Mouse (Mus musculus) embryonic fibroblast, embryonic 13.5 days (primary cell): Measurements from ENCODE around the gene Lyrm9. TPM values are rescaled to one million over a fixed set of nuclear protein-coding genes. Genes with fewer than 3 reads are reported as not detected.

Source experiments
- H3K27ac ChIP-seq: 2 replicates; pipeline ENCODE4 v1.5.1; 2012; ENCODE audit warnings: low read length, control low read depth, inconsistent platforms; ENCODE audit not compliant: insufficient read depth
- H3K4me1 ChIP-seq: 2 replicates; pipeline ENCODE4 v1.6.1; 2011; ENCODE audit warnings: low read length; ENCODE audit not compliant: control insufficient read depth, insufficient read depth
- H3K4me3 ChIP-seq: 2 replicates; pipeline ENCODE4 v1.5.1; 2011; ENCODE audit warnings: mild to moderate bottlenecking, control low read depth, low read length; ENCODE audit not compliant: insufficient read depth
- CTCF ChIP-seq: IDR thresholded peaks from 2 replicates; pipeline ENCODE4 v1.5.1; 2011; ENCODE audit warnings: mild to moderate bottlenecking, control low read depth, low read length, moderate library complexity, borderline replicate concordance; ENCODE audit not compliant: insufficient read depth
- POLR2A ChIP-seq: IDR thresholded peaks from 2 replicates; pipeline ENCODE4 v1.6.1; 2011; ENCODE audit warnings: low read depth, mild to moderate bottlenecking, control low read depth, low read length, moderate library complexity
- polyA plus RNA-seq: library from polyadenylated mRNA; stranded (reverse); fragments of >200 nt; gene quantifications from 2 replicates; pipeline ENCODE4 v1.2.4, GENCODE M21; 2011; ENCODE audit warnings: low read depth; ENCODE audit not compliant: missing spikeins, insufficient read length

Lyrm9 gene
- polyA plus RNA-seq, 1 experiment, result 3.8 TPM

DNA sequence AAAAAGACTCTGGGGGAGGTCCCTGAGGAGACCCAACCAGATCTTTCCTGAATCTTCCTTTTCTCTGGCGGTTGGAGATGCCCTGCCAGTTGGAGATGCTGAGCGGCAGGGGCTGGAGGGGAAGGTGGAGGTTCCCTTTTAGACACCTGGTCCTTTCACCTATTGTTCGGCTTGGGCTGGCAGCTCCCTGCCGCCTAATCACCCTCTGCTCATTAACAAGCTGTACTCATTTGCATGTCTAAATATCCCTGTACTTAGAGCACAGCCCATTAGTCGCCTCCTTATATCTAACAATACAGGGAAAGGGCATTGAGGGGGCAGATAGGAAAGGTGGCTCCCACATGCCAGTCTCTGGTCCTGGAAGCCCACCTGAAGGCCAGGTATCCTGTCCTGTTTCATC lies 34.3 kb upstream of the Lyrm9 start:
- Histone ChIP-seq H3K27ac (no peak overlapping the region), H3K4me3 (no peak overlapping the region), H3K4me1 (no peaks in the 10 kb centered on the region)
- no peak for TF ChIP-seq POLR2A
- no peak for TF ChIP-seq CTCF

DNA sequence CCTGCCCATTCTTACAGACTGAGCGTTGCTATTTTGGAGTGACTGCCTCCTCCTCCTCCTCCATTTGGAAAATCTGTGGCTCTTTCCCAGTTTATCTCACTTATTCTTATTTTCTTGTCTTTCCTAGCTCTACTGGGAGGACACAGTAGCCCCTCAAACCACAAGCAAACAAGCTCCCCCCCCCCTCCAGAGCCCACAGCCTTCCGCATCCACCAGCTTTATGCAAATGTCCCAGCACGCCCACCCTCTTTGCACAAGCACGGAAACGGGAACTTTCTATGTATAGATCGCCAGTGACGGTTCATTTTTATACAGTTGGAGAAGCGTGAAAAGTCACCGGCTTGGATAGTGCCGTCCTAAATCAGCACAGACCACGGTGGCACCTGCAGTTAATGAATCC lies 33.9 kb upstream of the Lyrm9 start:
- Histone ChIP-seq H3K4me1 (no peaks in the 10 kb centered on the region), H3K4me3 (no peak overlapping the region), H3K27ac (no peak overlapping the region)
- TF ChIP-seq POLR2A (no peak), CTCF (no peak)

DNA sequence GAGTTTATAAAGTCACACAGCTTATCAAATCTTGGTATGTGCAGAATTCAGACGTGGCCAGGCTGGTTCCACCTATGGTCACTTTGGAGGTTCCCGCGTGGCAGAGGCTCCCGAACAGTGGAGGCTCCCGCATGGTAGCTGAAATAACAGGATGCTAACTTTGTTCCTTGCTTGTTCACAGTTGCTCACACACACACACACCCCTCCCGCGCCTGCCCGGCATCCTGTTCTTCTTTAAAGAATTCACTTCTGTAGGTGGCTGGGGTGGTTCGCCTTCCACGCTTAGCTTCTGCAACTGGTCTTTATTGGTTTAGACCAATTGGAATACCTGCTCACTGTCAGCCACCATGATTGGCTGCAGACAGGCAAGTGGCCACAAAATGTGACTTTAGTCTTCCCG lies 33.3 kb upstream of the Lyrm9 start:
- Histone ChIP-seq H3K4me1 (no peaks in the 10 kb centered on the region), H3K27ac (no peak overlapping the region), H3K4me3 (no peak overlapping the region)
- no peak for TF ChIP-seq POLR2A
- no peak for TF ChIP-seq CTCF

DNA sequence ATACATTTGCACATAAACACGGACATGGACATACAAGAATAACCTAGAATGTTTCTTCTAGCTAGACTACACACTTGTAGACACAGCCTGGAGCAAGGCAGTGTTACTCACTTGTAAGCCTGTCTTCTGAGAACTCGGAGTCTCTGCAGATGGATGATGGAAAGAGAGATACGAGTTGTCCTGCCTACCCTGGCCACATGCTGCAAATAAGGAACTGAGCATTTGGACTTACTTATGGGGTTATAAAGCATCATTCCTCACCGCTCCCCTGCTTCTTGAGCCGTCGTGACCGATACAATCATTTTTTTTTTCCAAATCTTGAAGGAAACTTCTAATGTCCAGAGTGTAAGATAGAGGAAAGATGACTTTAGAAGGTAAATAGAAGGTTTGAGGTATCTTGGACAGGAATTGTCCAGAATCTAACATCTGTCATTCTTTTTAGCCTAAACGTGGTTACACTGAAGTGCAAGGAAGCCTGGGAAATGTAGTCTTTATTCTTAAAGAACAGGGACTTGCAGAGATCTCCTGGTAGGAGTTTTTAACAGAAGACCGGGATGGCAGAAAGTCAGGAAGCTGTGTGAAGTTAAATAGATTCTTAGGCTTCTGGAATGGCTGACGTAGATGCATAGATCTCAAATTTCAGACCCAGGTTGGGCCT lies 30.2 kb upstream of the Lyrm9 start:
- no peak for TF ChIP-seq CTCF
- no peak for TF ChIP-seq POLR2A
- Histone ChIP-seq H3K27ac (no peak overlapping the region), H3K4me1 (no peaks in the 10 kb centered on the region), H3K4me3 (no peak overlapping the region)

DNA sequence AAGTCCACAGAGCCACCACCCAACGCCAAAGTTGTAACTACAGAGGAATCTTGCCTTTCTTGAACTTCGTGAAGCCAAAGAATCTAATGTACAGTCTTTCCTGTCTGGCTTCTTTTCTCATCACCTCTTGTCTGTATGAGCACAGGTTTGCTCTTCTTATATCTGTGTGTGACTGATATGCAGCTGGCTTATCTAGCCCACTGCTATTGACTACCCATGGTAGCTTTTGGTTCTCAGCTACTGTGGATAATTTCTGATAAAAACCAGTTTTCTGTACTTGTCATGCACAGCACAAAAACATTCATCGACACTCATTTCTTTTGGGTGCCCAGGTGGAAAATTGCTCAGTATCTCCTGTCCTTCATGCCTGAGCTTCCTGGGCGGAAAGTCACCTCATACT lies 25.3 kb upstream of the Lyrm9 start:
- H3K27ac ChIP-seq, result no peak overlapping the region
- no peak for TF ChIP-seq POLR2A
- no peak for TF ChIP-seq CTCF
- H3K4me1 ChIP-seq, result no peaks in the 10 kb centered on the region
- no peak overlapping the region for H3K4me3 ChIP-seq

DNA sequence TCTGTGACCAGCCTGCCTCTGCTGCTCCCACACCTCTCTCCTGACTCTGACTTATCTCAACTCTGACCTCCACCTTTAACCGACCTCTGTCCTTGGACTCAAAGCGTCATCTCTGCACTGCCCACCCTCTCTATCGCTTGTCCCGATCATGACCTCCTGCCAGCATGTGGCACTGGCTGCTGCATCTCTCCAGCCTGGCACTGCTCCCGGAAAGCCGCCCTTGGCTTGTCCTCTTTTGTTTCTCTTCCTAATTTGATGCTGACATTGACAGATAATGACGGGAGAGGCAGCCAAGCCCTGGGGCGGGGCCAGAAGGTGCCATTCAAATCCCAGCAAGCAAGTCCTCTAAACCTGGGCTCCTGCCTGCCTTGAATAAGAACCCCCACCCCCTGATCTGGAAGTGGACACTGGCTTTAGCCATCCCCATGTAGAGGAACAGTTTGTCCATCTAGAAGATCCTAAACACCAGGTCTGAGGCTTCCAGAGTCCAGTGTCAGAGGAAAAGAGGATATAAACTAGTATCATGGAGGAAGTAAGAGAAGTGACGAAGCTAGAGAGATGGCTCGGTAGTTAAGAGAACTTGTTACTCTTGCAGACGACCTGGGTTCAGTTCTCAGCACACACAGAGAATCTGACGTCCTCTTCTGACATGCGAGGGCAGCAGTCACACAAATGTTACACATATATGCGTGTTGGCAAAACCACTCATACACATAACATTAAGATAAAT lies 22.6 kb upstream of the Lyrm9 start:
- no peak overlapping the region for H3K27ac ChIP-seq
- TF ChIP-seq CTCF (no peak), POLR2A (no peak)
- no peak overlapping the region for H3K4me3 ChIP-seq
- no peaks in the 10 kb centered on the region for H3K4me1 ChIP-seq

DNA sequence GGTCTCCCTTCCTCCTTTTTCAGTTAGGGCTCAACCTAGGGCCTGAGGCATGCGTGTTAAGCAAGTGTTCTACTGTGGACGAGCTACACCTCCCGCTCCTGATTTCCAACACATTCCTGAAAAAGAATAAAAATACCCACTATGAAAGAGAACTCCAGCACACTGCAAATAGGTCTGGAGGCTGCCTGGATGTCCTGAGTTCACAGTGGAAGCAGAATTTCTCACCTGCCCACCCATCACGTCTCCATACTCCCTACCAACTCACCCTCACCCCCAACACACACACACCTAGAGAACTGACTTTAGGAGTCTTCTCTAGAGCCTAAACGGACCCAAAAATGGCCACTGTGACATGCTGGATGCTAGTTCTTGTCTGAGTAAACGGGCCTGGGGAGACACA lies 21.8 kb upstream of the Lyrm9 start:
- H3K27ac ChIP-seq, result no peak overlapping the region
- TF ChIP-seq CTCF (no peak), POLR2A (no peak)
- no peak overlapping the region for H3K4me3 ChIP-seq
- H3K4me1 ChIP-seq, result no peaks in the 10 kb centered on the region

DNA sequence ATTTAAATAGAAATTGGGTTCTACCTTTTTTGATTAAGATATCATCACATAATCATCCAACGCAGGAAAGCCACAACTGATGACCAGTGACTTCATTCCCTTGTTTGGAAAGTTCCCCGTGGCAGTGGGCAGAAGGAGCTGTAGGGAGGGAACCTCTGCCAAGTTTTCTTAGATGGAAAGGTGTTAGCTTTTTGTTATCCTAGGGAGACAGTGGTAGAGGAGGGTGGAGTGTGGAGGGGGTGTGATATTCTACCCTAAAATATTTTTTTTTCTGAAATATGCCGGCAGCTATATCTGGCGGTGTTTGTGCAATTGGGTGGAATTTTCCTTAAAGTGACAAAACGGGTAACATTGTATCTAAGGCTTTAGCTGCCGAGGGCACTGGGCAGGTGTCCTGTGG lies 21.2 kb upstream of the Lyrm9 start:
- TF ChIP-seq CTCF (no peak), POLR2A (no peak)
- Histone ChIP-seq H3K4me3 (no peak overlapping the region), H3K4me1 (no peaks in the 10 kb centered on the region), H3K27ac (no peak overlapping the region)

DNA sequence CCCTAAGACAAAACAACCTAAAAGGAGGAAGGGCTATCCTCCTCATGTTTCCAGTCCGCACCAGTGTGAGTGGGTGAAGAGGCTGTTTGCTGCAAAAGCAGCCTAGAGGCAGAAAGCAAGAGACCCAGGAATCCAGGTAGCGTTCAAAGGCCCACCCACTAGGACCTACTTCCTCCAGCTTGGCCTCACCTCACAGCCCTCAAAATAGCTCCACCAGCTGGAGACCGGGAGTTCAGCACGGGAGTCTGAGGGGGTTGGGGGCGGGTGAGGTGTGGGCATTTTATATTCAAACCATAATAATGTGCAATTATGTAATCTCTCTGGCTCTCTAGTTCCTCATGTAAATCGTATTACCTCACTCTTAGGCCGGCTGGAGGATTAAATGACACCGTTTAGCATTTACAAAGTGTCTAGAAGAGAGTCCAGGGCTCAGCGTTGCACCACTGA lies 20.7 kb upstream of the Lyrm9 start:
- no peak for TF ChIP-seq CTCF
- TF ChIP-seq POLR2A, result no peak
- Histone ChIP-seq H3K27ac (no peak overlapping the region), H3K4me3 (no peak overlapping the region)

DNA sequence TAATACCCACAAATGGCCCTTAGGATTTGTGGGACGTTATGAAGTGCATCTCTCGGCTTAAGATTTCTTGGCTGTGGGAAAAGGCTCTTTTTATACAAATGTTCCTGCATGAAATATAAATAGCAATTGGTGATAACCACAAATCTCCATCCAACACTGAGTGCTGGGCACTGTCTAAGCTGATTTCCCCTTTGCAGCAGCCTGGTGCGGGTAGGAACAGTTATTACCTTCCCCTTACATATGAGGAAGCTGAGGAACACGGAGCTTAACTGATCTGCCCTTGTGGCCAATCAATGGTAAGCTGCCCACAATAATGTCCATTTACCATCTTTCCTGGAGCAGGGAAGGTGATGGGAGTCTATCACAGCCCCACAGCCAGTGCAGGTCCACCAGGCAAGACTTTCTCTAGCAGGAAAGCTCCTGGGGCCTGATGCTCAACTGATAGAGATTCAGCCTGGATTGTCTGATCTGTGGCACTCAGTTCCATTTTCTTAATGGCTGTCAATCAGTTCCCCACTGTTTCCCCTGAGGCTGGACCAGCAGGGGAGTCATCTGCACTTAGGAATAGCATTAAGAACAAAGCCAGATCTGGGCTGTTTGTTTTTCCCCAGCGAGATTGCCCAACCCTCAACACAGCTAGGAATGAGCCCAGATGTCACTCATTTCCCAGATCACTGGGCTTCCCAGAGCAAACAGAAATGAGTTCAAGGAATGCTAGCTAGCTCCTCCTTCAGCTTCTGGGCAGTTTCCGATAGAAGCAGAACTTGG lies 18.9 kb upstream of the Lyrm9 start:
- H3K27ac ChIP-seq, result no peak overlapping the region
- no peaks in the 10 kb centered on the region for H3K4me1 ChIP-seq
- H3K4me3 ChIP-seq, result no peak overlapping the region
- TF ChIP-seq CTCF, result no peak
- no peak for TF ChIP-seq POLR2A

More for the DNA sequence above, 20.7 kb upstream of the Lyrm9 start:
- H3K4me1 ChIP-seq, result no peaks in the 10 kb centered on the region
